Mouse (Mus musculus) lung, embryonic 14.5 days (tissue): ENCODE measurements around the gene Uprt. TPM values are rescaled to one million over a fixed set of nuclear protein-coding genes. Genes with fewer than 3 reads are reported as not detected.

Experiments
- ATAC-seq: fragments of 200-750 bp; cut with Nextera tagmentation; 2 replicates; pipeline ENCODE4 v1.8.0; 2017; ENCODE audit warnings: mild to moderate bottlenecking, moderate TSS enrichment, moderate library complexity; ENCODE audit not compliant: insufficient read depth
- DNase-seq: peaks from one replicate; pipeline ENCODE4 v3.0.0-alpha.2; 2015
- H3K27ac ChIP-seq: fragments of 300-500 bp; sonication (generic); 2 replicates; pipeline ENCODE4 v1.5.1; 2014; ENCODE audit warnings: low read depth, mild to moderate bottlenecking, moderate library complexity
- H3K27me3 ChIP-seq: fragments of 300-500 bp; sonication (generic); 2 replicates; pipeline ENCODE4 v1.6.1; 2014; ENCODE audit warnings: low read length, control low read depth; ENCODE audit not compliant: insufficient read depth
- H3K36me3 ChIP-seq: fragments of 300-500 bp; sonication (generic); 2 replicates; pipeline ENCODE4 v1.6.1; 2014; ENCODE audit warnings: control low read depth; ENCODE audit not compliant: insufficient read depth
- H3K4me1 ChIP-seq: fragments of 300-500 bp; sonication (generic); 2 replicates; pipeline ENCODE4 v1.6.1; 2014; ENCODE audit warnings: antibody characterized with exemption, control low read depth; ENCODE audit not compliant: insufficient read depth
- H3K4me2 ChIP-seq: fragments of 300-500 bp; sonication (generic); 2 replicates; pipeline ENCODE4 v1.6.1; 2014; ENCODE audit warnings: mild to moderate bottlenecking
- H3K4me3 ChIP-seq: fragments of 300-500 bp; sonication (generic); 2 replicates; pipeline ENCODE4 v1.5.1; 2014; ENCODE audit warnings: low read depth, low read length
- H3K9ac ChIP-seq: fragments of 300-500 bp; sonication (generic); 2 replicates; pipeline ENCODE4 v1.6.1; 2014
- H3K9me3 ChIP-seq: fragments of 300-500 bp; sonication (generic); 2 replicates; pipeline ENCODE4 v1.6.1; 2016; ENCODE audit warnings: low read depth, low read length, control low read depth
- CTCF ChIP-seq: IDR thresholded peaks from 2 replicates; pipeline ENCODE4 v1.5.1; 2016; ENCODE audit warnings: antibody characterized with exemption, low read depth
- WGBS: fragments of 180-500 bp; shearing (Covaris S2); extraction: QIAGEN DNeasy Blood & Tissue Kit; methylation state at CpG from one replicate; pipeline ENCODE4 v1.1.7; 2014; 5-methylcytosine and 5-hydroxymethylcytosine counted together
- polyA plus RNA-seq: library from polyadenylated mRNA; unstranded; fragments of >200 nt; fragmentation: Nextera tagmentation; extraction: Ambion mirVana; gene quantifications from 2 replicates; pipeline ENCODE4 v1.2.1, GENCODE M21; 2014

Uprt gene
- polyA plus RNA-seq, 1 experiment from 2014 or later: 2.9 TPM

DNA sequence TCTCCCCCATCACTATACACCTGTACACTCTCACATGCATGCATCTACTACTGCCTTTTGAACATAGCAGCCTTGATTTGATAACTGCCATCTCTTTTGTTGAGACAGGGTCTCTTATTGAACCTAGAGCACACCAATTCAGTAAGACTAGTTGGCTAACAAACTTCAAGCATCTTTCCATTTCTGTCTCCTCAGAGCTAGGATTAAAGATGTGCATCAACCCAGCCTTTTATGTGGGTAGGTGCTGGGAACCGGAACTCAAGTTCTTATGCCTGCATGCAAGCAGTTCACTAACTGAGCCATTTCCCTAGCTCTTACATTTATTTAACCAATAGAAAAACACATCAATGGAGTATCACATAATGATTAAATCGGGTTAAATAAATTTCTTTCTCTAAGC is 3.0 kb downstream of the Uprt start:
- ATAC-seq (no peak), DNase-seq (no peak)
- Histone ChIP-seq H3K9me3 (no peaks in the 10 kb centered on the region), H3K4me2 (no peak overlapping the region), H3K4me1 (no peaks in the 10 kb centered on the region), H3K9ac (no peak overlapping the region), H3K36me3 (no peaks in the 10 kb centered on the region), H3K27ac (no peak overlapping the region), H3K4me3 (no peak overlapping the region), H3K27me3 (no peaks in the 10 kb centered on the region)
- 75% methylated on average over 2 of the region's 2 CpGs for WGBS
- TF ChIP-seq CTCF: no peak

DNA sequence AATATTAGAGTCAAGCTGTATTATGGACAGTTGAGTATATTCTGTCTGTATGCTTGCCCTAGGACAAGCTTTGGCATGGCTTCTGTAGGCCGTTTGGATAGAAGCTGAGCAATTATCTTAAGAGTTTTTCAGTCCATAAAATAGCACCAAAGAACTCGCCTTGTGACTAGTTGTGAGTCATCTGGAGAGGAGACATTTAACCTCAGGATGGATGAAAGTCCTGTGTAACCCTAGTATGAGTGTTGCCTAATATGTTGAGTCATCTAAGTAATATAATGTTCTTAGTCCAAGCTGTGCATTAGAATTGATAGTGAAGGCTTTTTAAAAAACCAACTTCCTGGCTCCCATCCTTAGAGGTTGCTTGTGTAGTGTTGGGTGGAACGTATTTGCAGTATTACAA is 5.4 kb downstream of the Uprt start:
- Histone ChIP-seq H3K9me3 (no peaks in the 10 kb centered on the region), H3K4me3 (no peak overlapping the region), H3K4me1 (no peaks in the 10 kb centered on the region), H3K9ac (no peak overlapping the region), H3K27ac (no peak overlapping the region), H3K27me3 (no peaks in the 10 kb centered on the region), H3K4me2 (no peak overlapping the region), H3K36me3 (no peaks in the 10 kb centered on the region)
- TF ChIP-seq CTCF: no peak
- WGBS: 58% methylated on average over 3 of the region's 3 CpGs
- DNase-seq: no peak
- ATAC-seq: no peak

DNA sequence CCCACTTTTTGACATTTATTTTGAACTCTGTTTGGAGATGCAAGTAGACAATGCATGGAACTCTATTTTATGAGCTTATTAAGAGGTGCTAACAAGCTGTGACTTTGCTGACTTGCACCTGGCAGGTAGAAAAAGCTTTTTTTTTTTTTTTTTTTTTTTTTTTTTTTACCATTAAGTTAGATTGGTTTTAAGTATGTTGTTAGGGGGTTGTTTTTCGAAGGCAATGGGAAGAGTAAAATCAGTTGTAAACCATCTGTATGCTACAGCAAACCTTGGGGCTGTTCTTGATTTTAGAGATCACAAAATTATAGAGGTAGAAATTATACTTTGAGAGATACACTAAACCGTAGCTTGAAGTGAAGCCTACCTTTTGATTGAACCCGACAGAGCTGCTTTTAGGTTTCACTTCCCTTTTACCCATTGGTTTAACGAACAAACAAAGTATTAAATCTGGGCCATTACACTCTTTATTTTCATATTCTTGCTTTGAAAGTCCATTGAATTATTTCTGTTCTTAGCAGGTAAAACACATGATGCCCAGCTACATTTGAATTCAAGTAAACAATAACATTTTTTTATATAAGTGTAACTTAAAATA is 6.4 kb downstream of the Uprt start:
- H3K4me3 ChIP-seq: no peak overlapping the region
- no peak for DNase-seq
- H3K4me2 ChIP-seq: no peak overlapping the region
- no peaks in the 10 kb centered on the region for H3K9me3 ChIP-seq
- H3K36me3 ChIP-seq: no peaks in the 10 kb centered on the region
- no peaks in the 10 kb centered on the region for H3K27me3 ChIP-seq
- no peaks in the 10 kb centered on the region for H3K4me1 ChIP-seq
- ATAC-seq: no peak
- TF ChIP-seq CTCF: no peak
- no peak overlapping the region for H3K9ac ChIP-seq
- WGBS: 78% methylated on average over 4 of the region's 4 CpGs
- H3K27ac ChIP-seq: no peak overlapping the region

DNA sequence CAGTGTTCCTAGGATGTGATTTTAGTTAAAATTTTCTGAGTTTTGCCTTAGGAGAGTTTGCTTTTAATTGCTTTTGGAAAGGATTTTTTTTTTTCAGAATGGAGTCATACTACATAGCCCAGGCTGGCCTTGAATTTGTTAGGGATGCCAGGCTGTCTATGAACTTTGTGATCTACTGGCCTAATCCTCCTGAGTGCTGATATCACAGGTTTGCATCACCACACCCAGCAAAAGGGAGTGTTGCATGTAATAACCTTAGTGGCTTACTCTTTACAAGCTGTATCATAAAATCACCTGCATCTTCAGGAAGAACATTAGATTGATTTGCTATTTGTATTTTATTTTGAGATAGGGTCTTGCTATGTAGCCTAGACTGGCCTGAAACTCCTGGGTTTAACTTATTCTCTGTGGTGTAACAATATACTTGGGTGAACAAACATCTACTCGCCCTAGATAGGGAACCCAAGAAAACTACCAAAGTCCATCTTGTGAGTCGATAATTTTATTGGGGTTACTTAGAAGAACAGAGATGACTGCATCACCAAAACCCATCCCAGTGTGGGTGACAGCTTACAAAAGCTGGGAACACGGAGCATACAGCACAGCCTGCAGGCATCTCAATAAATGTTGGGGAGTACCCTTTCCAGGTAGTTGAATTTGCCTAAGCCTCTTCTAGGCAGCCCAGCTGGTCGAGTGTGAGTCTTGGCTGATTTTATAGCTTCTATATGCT is 7.2 kb downstream of the Uprt start:
- no peak for TF ChIP-seq CTCF
- Histone ChIP-seq H3K9me3 (no peaks in the 10 kb centered on the region), H3K4me1 (no peaks in the 10 kb centered on the region), H3K27me3 (no peaks in the 10 kb centered on the region), H3K9ac (no peak overlapping the region), H3K36me3 (no peaks in the 10 kb centered on the region), H3K4me3 (no peak overlapping the region), H3K27ac (no peak overlapping the region), H3K4me2 (no peak overlapping the region)
- WGBS: 45% methylated on average over 4 of the region's 4 CpGs
- no peak for DNase-seq
- ATAC-seq: no peak

DNA sequence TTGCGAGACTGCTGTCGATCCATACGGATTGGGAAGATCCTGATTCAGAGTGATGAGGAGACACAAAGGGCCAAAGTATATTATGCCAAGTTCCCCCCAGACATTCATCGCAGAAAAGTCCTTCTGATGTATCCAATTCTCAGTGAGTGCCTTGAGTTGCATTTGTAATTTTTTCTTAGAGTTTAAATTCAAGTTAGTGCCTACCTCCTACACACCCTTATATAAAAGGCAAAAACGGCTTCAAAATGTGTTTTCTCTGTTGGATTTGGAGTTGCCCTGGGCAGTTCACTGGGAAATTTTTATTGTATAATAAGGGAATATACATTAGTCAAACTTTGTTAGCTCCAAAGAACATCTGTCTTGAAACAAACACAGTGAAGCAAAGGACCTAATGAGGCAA is 19.1 kb downstream of the Uprt start:
- Histone ChIP-seq H3K27ac (no peak overlapping the region), H3K27me3 (no peaks in the 10 kb centered on the region), H3K36me3 (no peaks in the 10 kb centered on the region), H3K4me3 (no peak overlapping the region), H3K4me1 (no peaks in the 10 kb centered on the region), H3K4me2 (no peak overlapping the region), H3K9ac (no peak overlapping the region), H3K9me3 (no peaks in the 10 kb centered on the region)
- ATAC-seq (no peak), DNase-seq (no peak)
- no peak for TF ChIP-seq CTCF
- 94% methylated on average over 5 of the region's 5 CpGs for whole genome bisulfite sequencing

DNA sequence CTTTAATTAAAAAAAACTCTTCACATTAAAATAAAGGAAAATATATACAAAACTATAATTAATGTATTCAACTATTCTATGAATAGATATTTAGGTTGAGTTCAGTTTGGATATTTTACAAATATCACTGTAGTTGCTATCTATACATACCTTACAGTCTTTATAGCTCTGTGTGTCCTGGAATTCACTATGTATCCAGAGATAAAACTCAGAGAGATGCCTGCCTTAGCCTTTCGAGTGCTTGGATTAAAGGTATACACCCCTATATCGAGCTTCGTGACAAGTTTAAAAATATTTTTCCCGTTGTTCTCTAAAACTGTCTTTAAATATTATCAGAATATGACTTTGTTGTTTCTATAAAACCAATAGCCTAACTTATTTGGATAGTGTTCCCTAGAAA is 60.0 kb downstream of the Uprt start:
- no peaks in the 10 kb centered on the region for H3K9me3 ChIP-seq
- no peak for DNase-seq
- TF ChIP-seq CTCF: no peak
- WGBS: 91% methylated on average over 4 of the region's 4 CpGs
- no peak overlapping the region for H3K27ac ChIP-seq
- no peaks in the 10 kb centered on the region for H3K4me1 ChIP-seq
- no peak overlapping the region for H3K9ac ChIP-seq
- H3K36me3 ChIP-seq: no peaks in the 10 kb centered on the region
- no peak for ATAC-seq
- H3K27me3 ChIP-seq: no peaks in the 10 kb centered on the region
- no peak overlapping the region for H3K4me2 ChIP-seq
- no peak overlapping the region for H3K4me3 ChIP-seq

DNA sequence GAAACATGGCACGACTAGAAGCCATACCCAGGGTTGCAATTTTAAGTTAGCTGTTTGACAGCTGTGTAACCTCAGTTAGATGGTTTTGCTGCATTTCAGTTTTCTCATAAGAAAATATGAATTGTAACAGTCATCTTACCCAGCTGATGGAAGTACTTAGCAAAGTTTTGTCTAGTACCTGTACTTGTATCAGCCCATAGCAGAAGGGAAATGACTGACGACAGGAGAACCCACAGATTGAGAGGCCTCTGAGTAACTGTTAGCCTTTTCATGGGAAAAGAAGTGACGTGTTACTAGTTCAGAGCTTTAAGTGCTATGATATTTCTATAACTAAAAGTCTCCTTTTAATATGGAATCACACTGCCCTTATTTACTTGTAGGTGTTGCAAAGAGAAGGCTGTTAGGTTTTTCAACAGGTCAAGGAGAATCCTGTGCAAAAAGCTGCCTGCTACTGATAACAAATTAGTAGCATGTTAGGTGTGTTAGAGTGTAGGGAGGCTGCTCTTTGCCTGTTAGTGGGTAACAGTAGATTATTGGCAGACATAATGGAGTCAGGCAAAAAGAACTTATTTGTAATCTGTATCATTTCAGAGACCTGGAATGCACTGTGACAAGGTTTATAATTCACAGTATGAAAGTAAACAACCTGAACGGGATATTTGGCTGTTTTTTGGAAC is 61.4 kb downstream of the Uprt start:
- H3K4me2 ChIP-seq: no peak overlapping the region
- H3K27ac ChIP-seq: no peak overlapping the region
- DNase-seq (no peak), ATAC-seq (no peak)
- H3K4me3 ChIP-seq: no peak overlapping the region
- no peak for TF ChIP-seq CTCF
- no peak overlapping the region for H3K9ac ChIP-seq
- H3K36me3 ChIP-seq: no peaks in the 10 kb centered on the region
- no peaks in the 10 kb centered on the region for H3K4me1 ChIP-seq
- 69% methylated on average over 4 of the region's 4 CpGs for WGBS
- no peaks in the 10 kb centered on the region for H3K27me3 ChIP-seq
- no peaks in the 10 kb centered on the region for H3K9me3 ChIP-seq
